Mouse (Mus musculus) midbrain, embryonic 13.5 days (tissue): ENCODE data around the gene Chrnb2. TPM values are rescaled to one million over a fixed set of nuclear protein-coding genes. Genes with fewer than 3 reads are reported as not detected.

Source experiments
- ATAC-seq: fragments of 200-750 bp; cut with Nextera tagmentation; 2 replicates; pipeline ENCODE4 v1.8.0; 2017; ENCODE audit warnings: mild to moderate bottlenecking, moderate TSS enrichment, moderate library complexity
- H3K27ac ChIP-seq: fragments of 300-500 bp; sonication (generic); 2 replicates; pipeline ENCODE4 v1.5.1; 2015; ENCODE audit warnings: inconsistent platforms, mild to moderate bottlenecking, moderate library complexity
- H3K27me3 ChIP-seq: fragments of 300-500 bp; sonication (generic); 2 replicates; pipeline ENCODE4 v1.6.1; 2015; ENCODE audit warnings: mild to moderate bottlenecking, inconsistent platforms
- H3K36me3 ChIP-seq: fragments of 300-500 bp; sonication (generic); 2 replicates; pipeline ENCODE4 v1.6.1; 2015; ENCODE audit warnings: mild to moderate bottlenecking, inconsistent platforms
- H3K4me1 ChIP-seq: fragments of 300-500 bp; sonication (generic); replicated peaks from 2 replicates; pipeline ENCODE4 v1.6.1; 2015; ENCODE audit warnings: inconsistent platforms
- H3K4me2 ChIP-seq: fragments of 300-500 bp; sonication (generic); replicated peaks from 2 replicates; pipeline ENCODE4 v1.6.1; 2015; ENCODE audit warnings: moderate library complexity, mild to moderate bottlenecking, inconsistent platforms
- H3K4me3 ChIP-seq: fragments of 300-500 bp; sonication (generic); replicated peaks from 2 replicates; pipeline ENCODE4 v1.5.1; 2015; ENCODE audit warnings: mild to moderate bottlenecking, inconsistent platforms
- H3K9ac ChIP-seq: fragments of 300-500 bp; sonication (generic); replicated peaks from 2 replicates; pipeline ENCODE4 v1.6.1; 2015; ENCODE audit warnings: mild to moderate bottlenecking, inconsistent platforms
- H3K9me3 ChIP-seq: fragments of 300-500 bp; sonication (generic); 2 replicates; pipeline ENCODE4 v1.6.1; 2016; ENCODE audit warnings: mild to moderate bottlenecking, inconsistent platforms
- WGBS: fragments of 180-500 bp; shearing (Covaris S2); methylation state at CpG from one replicate; pipeline ENCODE4 v1.1.7; 2015; 5-methylcytosine and 5-hydroxymethylcytosine counted together
- polyA plus RNA-seq: library from polyadenylated mRNA; unstranded; fragments of >200 nt; fragmentation: Nextera tagmentation; extraction: Ambion mirVana; gene quantifications from 2 replicates; pipeline ENCODE4 v1.2.1, GENCODE M21; 2015

Gene Chrnb2
- polyA plus RNA-seq, 1 experiment from 2014 or later = 31.8 TPM

- 50% methylated on average over 15 of the region's 15 CpGs for WGBS
- H3K4me1 ChIP-seq = peaks cover 39% of the 10 kb centered on the region
- H3K27me3 ChIP-seq = no peaks in the 10 kb centered on the region
- no peaks in the 10 kb centered on the region for H3K9me3 ChIP-seq
- peak overlapping the region; percentile 100 for H3K9ac ChIP-seq
- H3K4me2 ChIP-seq = peak overlapping the region; percentile 96
- ATAC-seq = no peak
- peak overlapping the region; percentile 98 for H3K4me3 ChIP-seq
- H3K36me3 ChIP-seq = peaks cover 34% of the 10 kb centered on the region
- peak overlapping the region; percentile 97 for H3K27ac ChIP-seq
These were observed 10.0 kb upstream of the Chrnb2 start for GRCm38 (mm10) chr3:89774236-89774960.

DNA sequence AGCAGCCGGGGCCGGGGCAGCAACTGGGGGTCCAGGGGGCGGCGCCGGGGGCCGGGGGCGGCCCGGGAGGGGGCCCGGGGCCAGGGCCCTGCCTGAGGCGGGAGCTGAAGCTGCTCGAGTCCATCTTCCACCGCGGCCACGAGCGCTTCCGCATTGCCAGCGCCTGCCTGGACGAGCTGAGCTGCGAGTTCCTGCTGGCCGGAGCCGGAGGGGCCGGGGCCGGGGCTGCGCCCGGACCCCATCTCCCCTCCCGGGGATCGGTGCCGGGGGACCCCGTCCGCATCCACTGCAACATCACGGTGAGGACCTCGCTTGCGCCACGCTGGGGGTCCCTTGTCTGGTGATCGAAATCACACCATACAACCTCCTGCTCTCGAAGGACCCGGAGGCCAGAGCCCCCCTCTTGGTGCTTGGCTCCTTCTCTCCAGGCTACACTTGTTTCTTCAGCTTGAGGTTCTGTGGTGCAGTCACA, 9.3 kb upstream of the Chrnb2 start:
- H3K36me3 ChIP-seq = peaks cover 31% of the 10 kb centered on the region
- WGBS = 0% methylated on average over 30 of the region's 37 CpGs
- peak overlapping the region; percentile 100 for H3K9ac ChIP-seq
- peak overlapping the region; percentile 96 for H3K4me2 ChIP-seq
- no peaks in the 10 kb centered on the region for H3K27me3 ChIP-seq
- no peak; the same call in 1 of the 2 replicates for ATAC-seq
- H3K4me1 ChIP-seq = peaks cover 39% of the 10 kb centered on the region
- peak overlapping the region; percentile 97 for H3K27ac ChIP-seq
- no peaks in the 10 kb centered on the region for H3K9me3 ChIP-seq
- peak overlapping the region; percentile 98 for H3K4me3 ChIP-seq

DNA sequence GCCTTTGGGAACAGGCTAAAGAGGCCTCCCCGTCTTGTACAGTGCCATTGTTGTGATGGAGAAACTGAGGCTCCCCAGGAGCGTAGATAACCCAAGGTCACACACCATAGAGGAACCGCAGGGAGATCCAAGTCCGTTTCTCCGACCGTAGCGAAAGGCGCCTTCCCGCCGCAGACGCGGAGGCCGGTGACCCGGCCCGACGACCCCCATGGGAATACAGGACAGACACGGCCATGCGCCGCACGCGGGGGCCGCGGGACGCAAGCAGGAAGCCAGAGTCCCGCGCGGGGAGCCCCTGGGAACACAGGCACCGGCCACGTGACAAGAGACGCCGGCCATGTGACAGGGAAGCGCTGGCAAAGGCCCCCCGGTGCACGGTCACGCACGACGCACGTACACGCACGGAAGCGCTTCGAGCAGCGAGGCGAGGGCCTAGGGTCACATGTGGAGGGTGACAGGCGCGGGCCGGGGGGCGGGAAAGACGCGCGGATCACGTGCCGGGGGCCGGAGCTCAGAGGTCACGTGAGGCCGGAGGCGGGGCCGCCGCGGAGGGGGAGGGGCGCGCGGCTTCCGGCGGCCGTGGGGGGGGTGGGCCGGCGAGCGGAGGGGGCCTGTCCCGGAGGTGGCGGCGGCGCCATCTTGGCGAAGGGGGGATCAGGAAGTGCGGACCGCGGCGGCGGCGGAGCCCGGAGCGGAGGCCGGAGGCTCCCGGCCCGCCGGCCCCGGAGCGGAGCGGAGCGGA, 8.7 kb upstream of the Chrnb2 start, which contains the start of gene Ube2q1:
TSS of gene Ube2q1 (plus strand) at position 649 of the 742 bp plus-strand sequence.
- WGBS = under 1% methylated on average over 77 of the region's 90 CpGs

GRCm38 (mm10) chr3:89772588-89772967, 8.1 kb upstream of the Chrnb2 start:
- no peak; the same call in 1 of the 2 replicates for ATAC-seq
- Histone ChIP-seq H3K27me3 (no peaks in the 10 kb centered on the region), H3K4me1 (peaks cover 39% of the 10 kb centered on the region), H3K9me3 (no peaks in the 10 kb centered on the region), H3K4me2 (peak overlapping the region; percentile 96), H3K4me3 (peak overlapping the region; percentile 98), H3K36me3 (peaks cover 20% of the 10 kb centered on the region), H3K9ac (peak overlapping the region; percentile 100), H3K27ac (peak overlapping the region; percentile 97)
- under 1% methylated on average over 17 of the region's 17 CpGs for WGBS

More for the DNA sequence above, 8.7 kb upstream of the Chrnb2 start, which contains the start of gene Ube2q1:
- H3K9ac ChIP-seq = peak within 1 kb of the TSS; percentile 100
- H3K4me2 ChIP-seq = peak within 1 kb of the TSS; percentile 96
- H3K4me1 ChIP-seq = peaks cover 39% of the 10 kb centered on the region
- ATAC-seq = peak; percentile 93
- no peaks in the 10 kb centered on the region for H3K9me3 ChIP-seq
- peaks cover 24% of the 10 kb centered on the region for H3K36me3 ChIP-seq
- H3K27me3 ChIP-seq = no peaks in the 10 kb centered on the region
- peak within 1 kb of the TSS; percentile 98 for H3K4me3 ChIP-seq
- H3K27ac ChIP-seq = peak within 1 kb of the TSS; percentile 97

GRCm38 (mm10) chr3:89770425-89771002, 6.1 kb upstream of the Chrnb2 start:
- Histone ChIP-seq H3K27me3 (peaks cover 3% of the 10 kb centered on the region; the same call in 1 of the 2 replicates), H3K4me3 (no peak overlapping the region), H3K36me3 (0 out of 2 replicates have a peak, but pooled peaks cover 3% of the 10 kb centered on the region), H3K27ac (no peak overlapping the region), H3K9ac (peak overlapping the region; percentile 42; the same call in 1 of the 2 replicates), H3K4me2 (no peak overlapping the region), H3K4me1 (peaks cover 34% of the 10 kb centered on the region), H3K9me3 (no peaks in the 10 kb centered on the region)
- no peak for ATAC-seq
- 66% methylated on average over 2 of the region's 2 CpGs for WGBS

DNA sequence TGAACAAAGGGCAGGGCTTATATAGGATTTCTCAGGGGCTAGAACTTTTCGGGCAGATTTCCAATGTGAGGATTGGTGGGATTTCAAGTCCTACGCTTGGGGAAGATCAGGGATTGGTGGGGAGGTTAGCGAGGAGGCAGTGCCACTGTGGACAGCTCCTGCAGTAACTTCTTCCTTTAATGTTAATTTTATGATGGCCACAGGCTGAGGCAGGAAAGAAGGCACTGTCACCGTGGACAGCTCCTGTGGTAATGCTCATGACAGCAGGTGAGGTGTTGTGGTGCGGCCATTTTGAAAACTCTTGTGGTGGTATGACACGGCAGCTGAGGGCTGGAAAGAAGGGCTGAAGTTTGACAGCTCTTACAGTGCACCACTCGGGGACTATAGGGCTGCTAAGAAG, 5.2 kb upstream of the Chrnb2 start:
- Histone ChIP-seq H3K36me3 (0 out of 2 replicates have a peak, but pooled peaks cover 3% of the 10 kb centered on the region), H3K4me3 (no peak overlapping the region), H3K27me3 (peaks cover 3% of the 10 kb centered on the region; the same call in 1 of the 2 replicates), H3K9me3 (no peaks in the 10 kb centered on the region), H3K27ac (no peak overlapping the region), H3K4me1 (peaks cover 32% of the 10 kb centered on the region), H3K4me2 (no peak overlapping the region), H3K9ac (no peak overlapping the region)
- 82% methylated on average over 7 of the region's 7 CpGs for WGBS
- ATAC-seq = no peak

DNA sequence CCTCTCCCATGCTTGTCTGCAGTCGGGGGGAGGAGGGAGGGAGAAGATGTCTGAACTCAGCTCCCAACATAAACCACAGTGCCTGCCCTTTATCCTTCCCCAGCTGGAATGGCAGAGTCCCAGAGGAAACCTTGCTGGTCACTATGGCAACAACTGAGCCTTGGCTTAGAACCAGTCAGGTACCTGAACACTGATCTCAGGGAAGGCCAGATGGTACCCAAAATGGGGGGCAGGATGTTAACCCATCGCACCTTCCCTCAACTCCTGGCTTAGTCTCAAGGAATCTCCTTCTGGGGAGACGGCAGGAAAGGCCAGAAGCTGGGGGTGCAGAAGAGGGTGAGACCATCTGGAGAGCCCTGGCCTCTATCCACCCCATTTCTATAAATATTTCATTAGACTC, 4.6 kb downstream of the Chrnb2 start:
- peaks cover 71% of the 10 kb centered on the region for H3K4me1 ChIP-seq
- ATAC-seq = peak; percentile 31
- H3K27ac ChIP-seq = peak overlapping the region; percentile 76; the same call in 1 of the 2 replicates

GRCm38 (mm10) chr3:89757851-89758250, 6.6 kb downstream of the Chrnb2 start:
- 81% methylated on average over 2 of the region's 2 CpGs for WGBS
- H3K27ac ChIP-seq = no peak overlapping the region
- H3K36me3 ChIP-seq = peaks cover 85% of the 10 kb centered on the region
- peaks cover 56% of the 10 kb centered on the region for H3K4me1 ChIP-seq
- H3K27me3 ChIP-seq = no peaks in the 10 kb centered on the region
- no peak for ATAC-seq
- peak overlapping the region; percentile 54 for H3K4me2 ChIP-seq
- no peaks in the 10 kb centered on the region for H3K9me3 ChIP-seq
- no peak overlapping the region for H3K4me3 ChIP-seq
- 0 out of 2 replicates have a peak overlapping the region, but pooled peaks have one; percentile 23 for H3K9ac ChIP-seq

More for the DNA sequence above, 4.6 kb downstream of the Chrnb2 start:
- H3K27me3 ChIP-seq = no peaks in the 10 kb centered on the region
- H3K4me3 ChIP-seq = peak overlapping the region; percentile 33
- peak overlapping the region; percentile 54 for H3K4me2 ChIP-seq
- H3K9me3 ChIP-seq = no peaks in the 10 kb centered on the region
- WGBS = 45% methylated on average over 3 of the region's 3 CpGs
- peak overlapping the region; percentile 59 for H3K9ac ChIP-seq
- peaks cover 70% of the 10 kb centered on the region for H3K36me3 ChIP-seq

DNA sequence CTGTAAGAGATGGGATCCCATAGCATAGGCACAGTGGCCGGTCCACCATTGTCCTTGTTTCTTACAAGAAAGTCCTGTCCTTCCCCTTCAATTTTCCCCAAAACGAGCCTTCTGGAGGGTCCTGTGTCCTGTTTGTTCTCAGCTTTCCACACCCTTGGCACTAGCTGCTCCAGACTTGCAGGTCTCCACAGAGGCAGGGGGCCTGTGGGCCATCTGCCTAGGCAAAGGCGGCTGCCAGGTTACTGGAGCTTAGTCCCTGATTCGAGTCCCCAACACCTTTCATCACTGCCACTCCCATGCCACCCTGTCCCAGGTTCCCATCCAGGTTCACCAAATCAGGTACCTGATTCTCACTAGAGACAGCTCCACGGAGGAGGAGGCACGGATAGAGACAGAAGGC, 9.1 kb downstream of the Chrnb2 start:
- Histone ChIP-seq H3K9ac (no peak overlapping the region), H3K27me3 (no peaks in the 10 kb centered on the region), H3K27ac (no peak overlapping the region), H3K4me3 (no peak overlapping the region), H3K4me1 (peaks cover 34% of the 10 kb centered on the region), H3K9me3 (no peaks in the 10 kb centered on the region), H3K4me2 (no peak overlapping the region), H3K36me3 (peaks cover 85% of the 10 kb centered on the region)
- no peak for ATAC-seq
- WGBS = 84% methylated on average over 6 of the region's 6 CpGs

GRCm38 (mm10) chr3:89752307-89752706, 12.1 kb downstream of the Chrnb2 start:
- WGBS = 52% methylated on average over 1 of the region's 1 CpGs
- H3K9me3 ChIP-seq = no peaks in the 10 kb centered on the region
- no peak overlapping the region for H3K4me3 ChIP-seq
- ATAC-seq = no peak
- peaks cover 5% of the 10 kb centered on the region for H3K4me1 ChIP-seq
- H3K27ac ChIP-seq = no peak overlapping the region
- H3K9ac ChIP-seq = no peak overlapping the region
- H3K4me2 ChIP-seq = no peak overlapping the region
- no peaks in the 10 kb centered on the region for H3K27me3 ChIP-seq
- peaks cover 95% of the 10 kb centered on the region for H3K36me3 ChIP-seq

GRCm38 (mm10) chr3:89738509-89738908, 25.9 kb downstream of the Chrnb2 start:
- no peak overlapping the region for H3K4me2 ChIP-seq
- 96% methylated on average over 6 of the region's 6 CpGs for WGBS
- no peak for ATAC-seq
- H3K9ac ChIP-seq = no peak overlapping the region
- H3K4me3 ChIP-seq = no peak overlapping the region
- H3K27ac ChIP-seq = no peak overlapping the region
- no peaks in the 10 kb centered on the region for H3K27me3 ChIP-seq
- H3K9me3 ChIP-seq = no peaks in the 10 kb centered on the region
- H3K4me1 ChIP-seq = no peaks in the 10 kb centered on the region
- H3K36me3 ChIP-seq = peaks cover 69% of the 10 kb centered on the region
